Mouse (Mus musculus): ENCODE measurements around the gene Acad11. TPM values are rescaled to one million over a fixed set of nuclear protein-coding genes. Genes with fewer than 3 reads are reported as not detected.

Gene Acad11
- polyA plus RNA-seq, 1 experiment from 2014 or later = 8.6 TPM

GRCm38 (mm10) chr9:104108571-104109143 lies 45.5 kb downstream of the Acad11 start:
- 44% methylated on average over 2 of the region's 2 CpGs for WGBS (ENCODE audit: insufficient replicate concordance)
- no peak for ATAC-seq (replicated peaks; ENCODE audit: insufficient number of reproducible peaks, low FRiP score, low TSS enrichment)

GRCm38 (mm10) chr9:104109151-104109550 lies 46.0 kb downstream of the Acad11 start:
- no peak for ATAC-seq (replicated peaks; ENCODE audit: insufficient number of reproducible peaks, low FRiP score, low TSS enrichment)
- Histone ChIP-seq H3K4me1 (ENCODE audit: control insufficient read depth, insufficient read depth, low read length) (peaks cover 4% of the 10 kb centered on the region; the same call in 1 of the 2 replicates), H3K27me3 (ENCODE audit: control insufficient read depth, insufficient read depth, low read length) (no peaks in the 10 kb centered on the region), H3K9ac (ENCODE audit: low read depth, low read length) (no peak overlapping the region), H3K9me3 (replicated peaks; ENCODE audit: control insufficient read depth, low read length) (0 out of 2 replicates have a peak, but pooled peaks cover 3% of the 10 kb centered on the region), H3K36me3 (ENCODE audit: control insufficient read depth, insufficient read depth, low read length) (no peaks in the 10 kb centered on the region), H3K4me3 (ENCODE audit: low read depth, low read length) (no peak overlapping the region), H3K27ac (ENCODE audit: low read depth, low read length) (no peak overlapping the region), H3K4me2 (no peak overlapping the region)
- 90% methylated on average over 5 of the region's 5 CpGs for WGBS (ENCODE audit: insufficient replicate concordance)

More at GRCm38 (mm10) chr9:104108571-104109143, 45.5 kb downstream of the Acad11 start:
- no peak overlapping the region for H3K4me3 ChIP-seq (ENCODE audit: low read depth, low read length)
- H3K9me3 ChIP-seq (replicated peaks; ENCODE audit: control insufficient read depth, low read length) = 0 out of 2 replicates have a peak, but pooled peaks cover 3% of the 10 kb centered on the region
- H3K36me3 ChIP-seq (ENCODE audit: control insufficient read depth, insufficient read depth, low read length) = no peaks in the 10 kb centered on the region
- no peak overlapping the region for H3K27ac ChIP-seq (ENCODE audit: low read depth, low read length)
- H3K27me3 ChIP-seq (ENCODE audit: control insufficient read depth, insufficient read depth, low read length) = no peaks in the 10 kb centered on the region
- no peak overlapping the region for H3K4me2 ChIP-seq
- no peak overlapping the region for H3K9ac ChIP-seq (ENCODE audit: low read depth, low read length)
- H3K4me1 ChIP-seq (ENCODE audit: control insufficient read depth, insufficient read depth, low read length) = peaks cover 4% of the 10 kb centered on the region; the same call in 1 of the 2 replicates

DNA sequence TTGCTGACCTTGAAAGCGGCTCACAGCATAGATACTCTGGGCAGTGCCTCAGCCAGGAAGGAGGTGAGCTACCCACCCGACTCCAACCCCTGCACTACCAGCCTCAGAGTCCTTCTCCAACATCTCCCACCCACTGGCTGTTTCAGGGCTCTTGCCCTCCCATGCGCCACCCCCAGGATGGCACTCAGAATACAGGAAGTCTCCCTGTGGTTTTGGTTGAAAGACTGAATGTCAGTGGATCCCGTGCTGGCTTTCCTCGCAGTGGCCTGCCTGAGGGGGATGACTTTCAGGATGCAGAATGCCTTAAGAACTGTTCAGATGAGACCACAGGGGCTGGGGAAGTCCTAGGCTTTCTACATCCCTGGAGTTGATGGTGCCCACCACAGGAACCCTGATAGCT lies 59.9 kb downstream of the Acad11 start:
- 63% methylated on average over 5 of the region's 5 CpGs for WGBS (ENCODE audit: insufficient replicate concordance)
- no peak for ATAC-seq (replicated peaks; ENCODE audit: insufficient number of reproducible peaks, low FRiP score, low TSS enrichment)
- H3K4me1 ChIP-seq (ENCODE audit: control insufficient read depth, insufficient read depth, low read length) = peaks cover 3% of the 10 kb centered on the region
- no peaks in the 10 kb centered on the region for H3K36me3 ChIP-seq (ENCODE audit: control insufficient read depth, insufficient read depth, low read length)
- no peak overlapping the region for H3K27ac ChIP-seq (ENCODE audit: low read depth, low read length)
- no peak overlapping the region for H3K4me3 ChIP-seq (ENCODE audit: low read depth, low read length)
- H3K9me3 ChIP-seq (replicated peaks; ENCODE audit: control insufficient read depth, low read length) = no peaks in the 10 kb centered on the region
- no peaks in the 10 kb centered on the region for H3K27me3 ChIP-seq (ENCODE audit: control insufficient read depth, insufficient read depth, low read length)
- no peak overlapping the region for H3K9ac ChIP-seq (ENCODE audit: low read depth, low read length)
- H3K4me2 ChIP-seq = no peak overlapping the region

GRCm38 (mm10) chr9:104123622-104124021 lies 60.4 kb downstream of the Acad11 start:
- H3K4me2 ChIP-seq = no peak overlapping the region
- H3K27ac ChIP-seq (ENCODE audit: low read depth, low read length) = no peak overlapping the region
- no peaks in the 10 kb centered on the region for H3K36me3 ChIP-seq (ENCODE audit: control insufficient read depth, insufficient read depth, low read length)
- ATAC-seq (replicated peaks; ENCODE audit: insufficient number of reproducible peaks, low FRiP score, low TSS enrichment) = no peak
- peaks cover 3% of the 10 kb centered on the region for H3K4me1 ChIP-seq (ENCODE audit: control insufficient read depth, insufficient read depth, low read length)
- H3K4me3 ChIP-seq (ENCODE audit: low read depth, low read length) = no peak overlapping the region
- no peaks in the 10 kb centered on the region for H3K27me3 ChIP-seq (ENCODE audit: control insufficient read depth, insufficient read depth, low read length)
- no peak overlapping the region for H3K9ac ChIP-seq (ENCODE audit: low read depth, low read length)
- WGBS (ENCODE audit: insufficient replicate concordance) = 44% methylated on average over 5 of the region's 5 CpGs
- H3K9me3 ChIP-seq (replicated peaks; ENCODE audit: control insufficient read depth, low read length) = no peaks in the 10 kb centered on the region

- H3K4me1 ChIP-seq (ENCODE audit: control insufficient read depth, insufficient read depth, low read length) = peaks cover 3% of the 10 kb centered on the region
- ATAC-seq (replicated peaks; ENCODE audit: insufficient number of reproducible peaks, low FRiP score, low TSS enrichment) = no peak
- 79% methylated on average over 3 of the region's 3 CpGs for WGBS (ENCODE audit: insufficient replicate concordance)
Observed at GRCm38 (mm10) chr9:104126833-104127232, 63.7 kb downstream of the Acad11 start, which contains the start of gene Ackr4. Gene Ackr4 (minus strand): TSS chr9:104126933.

GRCm38 (mm10) chr9:104128110-104128509 lies 64.9 kb downstream of the Acad11 start:
- H3K4me3 ChIP-seq (ENCODE audit: low read depth, low read length) = no peak overlapping the region
- H3K36me3 ChIP-seq (ENCODE audit: control insufficient read depth, insufficient read depth, low read length) = no peaks in the 10 kb centered on the region
- H3K4me1 ChIP-seq (ENCODE audit: control insufficient read depth, insufficient read depth, low read length) = peaks cover 3% of the 10 kb centered on the region
- 73% methylated on average over 2 of the region's 2 CpGs for WGBS (ENCODE audit: insufficient replicate concordance)
- H3K27ac ChIP-seq (ENCODE audit: low read depth, low read length) = no peak overlapping the region
- no peak overlapping the region for H3K4me2 ChIP-seq
- no peaks in the 10 kb centered on the region for H3K9me3 ChIP-seq (replicated peaks; ENCODE audit: control insufficient read depth, low read length)
- ATAC-seq (replicated peaks; ENCODE audit: insufficient number of reproducible peaks, low FRiP score, low TSS enrichment) = no peak
- no peaks in the 10 kb centered on the region for H3K27me3 ChIP-seq (ENCODE audit: control insufficient read depth, insufficient read depth, low read length)
- H3K9ac ChIP-seq (ENCODE audit: low read depth, low read length) = no peak overlapping the region

More at GRCm38 (mm10) chr9:104126833-104127232, 63.7 kb downstream of the Acad11 start, which contains the start of gene Ackr4:
- no peak within 1 kb of the TSS for H3K4me2 ChIP-seq
- no peaks in the 10 kb centered on the region for H3K9me3 ChIP-seq (replicated peaks; ENCODE audit: control insufficient read depth, low read length)
- H3K4me3 ChIP-seq (ENCODE audit: low read depth, low read length) = no peak within 1 kb of the TSS
- no peaks in the 10 kb centered on the region for H3K27me3 ChIP-seq (ENCODE audit: control insufficient read depth, insufficient read depth, low read length)
- H3K27ac ChIP-seq (ENCODE audit: low read depth, low read length) = no peak within 1 kb of the TSS
- no peak within 1 kb of the TSS for H3K9ac ChIP-seq (ENCODE audit: low read depth, low read length)
- H3K36me3 ChIP-seq (ENCODE audit: control insufficient read depth, insufficient read depth, low read length) = no peaks in the 10 kb centered on the region

DNA sequence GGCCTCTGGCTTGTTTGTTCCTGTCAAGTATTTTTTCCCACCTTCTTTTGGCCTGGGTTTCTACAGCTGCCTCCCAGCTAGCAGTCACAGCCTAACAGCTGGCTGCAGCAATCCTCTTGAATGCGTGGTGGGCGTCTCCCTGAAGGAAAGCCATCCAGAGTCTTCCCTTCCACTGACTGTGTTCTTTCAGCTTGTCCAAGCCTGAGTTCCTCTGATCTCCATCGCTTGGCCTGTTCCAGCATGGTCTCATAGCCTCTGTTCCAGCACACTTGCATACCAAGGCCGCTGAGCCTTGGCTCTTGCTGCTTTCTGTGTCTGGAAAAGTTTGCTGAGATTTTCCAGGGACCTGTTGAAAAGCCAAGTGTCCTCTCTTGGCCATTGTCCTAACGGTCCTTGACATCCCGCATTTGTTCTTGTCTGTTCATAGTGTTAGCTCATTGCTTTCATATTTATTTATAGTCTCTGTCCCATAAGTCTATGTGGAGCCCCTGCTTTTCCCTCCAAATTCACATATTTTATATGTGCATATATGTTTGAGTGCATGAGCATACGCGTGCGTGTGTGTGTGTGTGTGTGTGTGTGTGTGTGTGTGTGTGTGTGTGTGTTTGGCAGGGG lies 67.1 kb downstream of the Acad11 start:
- no peak overlapping the region for H3K27ac ChIP-seq (ENCODE audit: low read depth, low read length)
- H3K36me3 ChIP-seq (ENCODE audit: control insufficient read depth, insufficient read depth, low read length) = no peaks in the 10 kb centered on the region
- H3K27me3 ChIP-seq (ENCODE audit: control insufficient read depth, insufficient read depth, low read length) = no peaks in the 10 kb centered on the region
- H3K4me2 ChIP-seq = no peak overlapping the region
- no peak overlapping the region for H3K9ac ChIP-seq (ENCODE audit: low read depth, low read length)
- WGBS (ENCODE audit: insufficient replicate concordance) = 67% methylated on average over 9 of the region's 9 CpGs
- ATAC-seq (replicated peaks; ENCODE audit: insufficient number of reproducible peaks, low FRiP score, low TSS enrichment) = no peak
- H3K4me1 ChIP-seq (ENCODE audit: control insufficient read depth, insufficient read depth, low read length) = peaks cover 3% of the 10 kb centered on the region
- no peaks in the 10 kb centered on the region for H3K9me3 ChIP-seq (replicated peaks; ENCODE audit: control insufficient read depth, low read length)
- H3K4me3 ChIP-seq (ENCODE audit: low read depth, low read length) = no peak overlapping the region

DNA sequence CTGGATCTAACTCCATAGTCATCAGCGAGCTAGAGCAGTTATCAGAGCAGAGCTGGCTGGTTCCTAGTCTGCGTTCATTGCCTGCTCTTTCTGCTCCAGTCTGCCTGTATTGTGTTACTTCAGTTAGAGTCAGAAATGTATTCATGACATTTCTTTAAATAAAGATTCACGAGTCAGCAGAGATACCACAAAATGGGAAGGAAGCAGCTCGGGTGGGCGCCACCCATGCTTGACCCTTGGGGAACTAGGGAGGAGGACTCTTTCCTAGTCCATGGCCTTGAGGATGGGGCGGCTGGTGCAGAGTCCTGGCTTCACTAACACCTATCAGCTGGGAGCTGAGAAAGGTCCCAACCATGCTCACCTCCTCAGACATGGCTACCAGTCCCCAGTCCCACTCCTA lies 77.2 kb downstream of the Acad11 start:
- Histone ChIP-seq H3K27ac (ENCODE audit: low read depth, low read length) (no peak overlapping the region), H3K27me3 (ENCODE audit: control insufficient read depth, insufficient read depth, low read length) (no peaks in the 10 kb centered on the region), H3K9me3 (replicated peaks; ENCODE audit: control insufficient read depth, low read length) (no peaks in the 10 kb centered on the region; the same call in 1 of the 2 replicates), H3K9ac (ENCODE audit: low read depth, low read length) (no peak overlapping the region), H3K4me2 (no peak overlapping the region), H3K36me3 (ENCODE audit: control insufficient read depth, insufficient read depth, low read length) (no peaks in the 10 kb centered on the region), H3K4me1 (ENCODE audit: control insufficient read depth, insufficient read depth, low read length) (no peaks in the 10 kb centered on the region), H3K4me3 (ENCODE audit: low read depth, low read length) (no peak overlapping the region)
- 78% methylated on average over 6 of the region's 6 CpGs for whole genome bisulfite sequencing (ENCODE audit: insufficient replicate concordance)
- no peak for ATAC-seq (replicated peaks; ENCODE audit: insufficient number of reproducible peaks, low FRiP score, low TSS enrichment)

- H3K4me3 ChIP-seq (ENCODE audit: low read depth, low read length) = no peak overlapping the region
- H3K27ac ChIP-seq (ENCODE audit: low read depth, low read length) = no peak overlapping the region
- H3K4me2 ChIP-seq = no peak overlapping the region
- ATAC-seq (replicated peaks; ENCODE audit: insufficient number of reproducible peaks, low FRiP score, low TSS enrichment) = no peak
- no peaks in the 10 kb centered on the region for H3K36me3 ChIP-seq (ENCODE audit: control insufficient read depth, insufficient read depth, low read length)
- no peaks in the 10 kb centered on the region; the same call in 1 of the 2 replicates for H3K9me3 ChIP-seq (replicated peaks; ENCODE audit: control insufficient read depth, low read length)
- 68% methylated on average over 14 of the region's 14 CpGs for WGBS (ENCODE audit: insufficient replicate concordance)
- H3K4me1 ChIP-seq (ENCODE audit: control insufficient read depth, insufficient read depth, low read length) = no peaks in the 10 kb centered on the region
- no peak overlapping the region for H3K9ac ChIP-seq (ENCODE audit: low read depth, low read length)
- H3K27me3 ChIP-seq (ENCODE audit: control insufficient read depth, insufficient read depth, low read length) = no peaks in the 10 kb centered on the region
Observed at GRCm38 (mm10) chr9:104142805-104143204, 79.6 kb downstream of the Acad11 start.

Measured in heart, embryonic 11.5 days (tissue).